Mouse (Mus musculus): Measurements from ENCODE around the gene Ncoa3.

Gene Ncoa3

GRCm38 (mm10) chr2:166034967-166035490 lies 42.6 kb downstream of the Ncoa3 start:
- DNase-seq (ENCODE audit: low read depth, low spot score): no peak

GRCm38 (mm10) chr2:166035725-166036124 lies 43.3 kb downstream of the Ncoa3 start:
- DNase-seq (ENCODE audit: low read depth, low spot score): no peak

GRCm38 (mm10) chr2:166039681-166040080 lies 47.2 kb downstream of the Ncoa3 start:
- DNase-seq (ENCODE audit: low read depth, low spot score): no peak

GRCm38 (mm10) chr2:166042542-166042941 lies 50.1 kb downstream of the Ncoa3 start:
- no peak for DNase-seq (ENCODE audit: low read depth, low spot score)

- no peak for DNase-seq (ENCODE audit: low read depth, low spot score)
Measured at GRCm38 (mm10) chr2:166045006-166045405, 52.6 kb downstream of the Ncoa3 start.

- no peak for DNase-seq (ENCODE audit: low read depth, low spot score)
Measured at GRCm38 (mm10) chr2:166045549-166046501, 53.4 kb downstream of the Ncoa3 start.

- DNase-seq (ENCODE audit: low read depth, low spot score): no peak
Measured at GRCm38 (mm10) chr2:166047931-166048330, 55.5 kb downstream of the Ncoa3 start.

- DNase-seq (ENCODE audit: low read depth, low spot score): no peak
Measured at GRCm38 (mm10) chr2:166048852-166049251, 56.4 kb downstream of the Ncoa3 start.

- DNase-seq (ENCODE audit: low read depth, low spot score): no peak
Measured at GRCm38 (mm10) chr2:166051421-166051820, 59.0 kb downstream of the Ncoa3 start.

GRCm38 (mm10) chr2:166051966-166052365 lies 59.5 kb downstream of the Ncoa3 start:
- DNase-seq (ENCODE audit: low read depth, low spot score): peak; percentile 89

- DNase-seq (ENCODE audit: low read depth, low spot score): no peak
Measured at GRCm38 (mm10) chr2:166054002-166054539, 61.6 kb downstream of the Ncoa3 start.

GRCm38 (mm10) chr2:166059684-166060423 lies 67.4 kb downstream of the Ncoa3 start:
- peak; percentile 93 for DNase-seq (ENCODE audit: low read depth, low spot score)

- no peak for DNase-seq (ENCODE audit: low read depth, low spot score)
Measured at GRCm38 (mm10) chr2:166062008-166062407, 69.6 kb downstream of the Ncoa3 start.

GRCm38 (mm10) chr2:166062431-166062830 lies 70.0 kb downstream of the Ncoa3 start:
- no peak for DNase-seq (ENCODE audit: low read depth, low spot score)

GRCm38 (mm10) chr2:166066434-166066833 lies 74.0 kb downstream of the Ncoa3 start:
- DNase-seq (ENCODE audit: low read depth, low spot score): no peak

GRCm38 (mm10) chr2:166068261-166068660 lies 75.8 kb downstream of the Ncoa3 start:
- no peak for DNase-seq (ENCODE audit: low read depth, low spot score)

- no peak for DNase-seq (ENCODE audit: low read depth, low spot score)
Measured at GRCm38 (mm10) chr2:166069164-166069563, 76.7 kb downstream of the Ncoa3 start.

GRCm38 (mm10) chr2:166069738-166070137 lies 77.3 kb downstream of the Ncoa3 start:
- no peak for DNase-seq (ENCODE audit: low read depth, low spot score)

GRCm38 (mm10) chr2:166071481-166071880 lies 79.0 kb downstream of the Ncoa3 start:
- no peak for DNase-seq (ENCODE audit: low read depth, low spot score)

- no peak for DNase-seq (ENCODE audit: low read depth, low spot score)
Measured at GRCm38 (mm10) chr2:166071889-166072288, 79.5 kb downstream of the Ncoa3 start.

- DNase-seq (ENCODE audit: low read depth, low spot score): no peak
Measured at GRCm38 (mm10) chr2:166073082-166073481, 80.6 kb downstream of the Ncoa3 start.

- no peak for DNase-seq (ENCODE audit: low read depth, low spot score)
Measured at GRCm38 (mm10) chr2:166074322-166074721, 81.9 kb downstream of the Ncoa3 start.

Data from telencephalon, adult 2 months (tissue).